Mouse (Mus musculus) inflammation-experienced regulatory T-cells, adult 6 months (primary cell): ENCODE results near the gene Rasip1. TPM values are rescaled to one million over a fixed set of nuclear protein-coding genes. Genes with fewer than 3 reads are reported as not detected.

Experiments
- ATAC-seq: one replicate; pipeline ENCODE4 v1.8.0; 2017
- polyA plus RNA-seq, 3 experiments: library from polyadenylated mRNA; unstranded; fragments of 100-300 nt; shearing (Covaris generic); gene quantifications; one replicate each; pipeline ENCODE4 v1.2.1; 2017

The Rasip1 gene
- polyA plus RNA-seq, 3 experiments from 2014 or later: 0.17 TPM; not detected in 2

DNA sequence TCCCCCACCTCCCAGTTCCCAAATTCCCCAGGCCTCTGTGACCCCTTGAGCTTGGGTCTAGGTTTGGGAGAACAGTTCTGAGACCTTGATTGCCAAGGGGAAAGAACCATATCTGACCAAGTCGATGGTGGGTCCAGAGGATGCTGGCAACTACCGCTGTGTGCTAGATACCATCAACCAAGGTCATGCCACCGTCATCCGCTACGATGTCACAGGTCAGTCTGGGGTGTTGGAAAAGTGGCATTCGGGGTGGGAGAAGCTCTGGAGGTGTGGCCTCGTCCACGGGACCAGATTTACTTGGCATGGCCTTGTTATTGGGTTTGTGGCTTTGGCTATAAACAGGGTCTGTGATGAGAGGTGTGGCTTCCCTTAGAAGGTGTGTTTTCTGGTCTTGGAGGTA, 1.8 kb upstream of the Rasip1 start:
- ATAC-seq: no peak

DNA sequence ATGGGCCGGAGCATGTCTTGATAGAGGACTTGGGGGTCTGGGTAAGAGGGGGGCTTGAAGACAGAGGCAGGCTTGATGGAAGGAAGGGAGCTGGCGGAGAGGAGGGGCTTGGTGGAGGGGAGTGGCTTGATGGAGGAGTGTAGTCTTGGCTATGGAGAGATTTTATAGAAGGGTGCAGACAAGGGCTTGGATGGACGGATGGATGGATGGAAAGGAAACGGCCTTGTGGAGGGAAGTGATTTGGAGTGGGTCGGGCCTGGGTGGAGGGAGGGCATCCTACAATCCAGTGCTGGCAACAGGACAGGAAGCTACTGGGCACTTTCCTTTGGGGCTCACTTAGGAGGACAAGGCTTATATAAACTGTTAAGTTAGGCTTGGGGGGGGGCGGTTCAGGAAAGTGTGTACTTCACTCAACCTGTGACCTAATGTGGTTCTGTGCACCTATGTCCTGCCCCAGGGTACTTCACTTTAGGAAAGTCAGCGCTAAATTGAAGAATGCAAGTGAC, 664 bp upstream of the Rasip1 start:
- no peak for ATAC-seq

- ATAC-seq: peak; percentile 75
Observed at GRCm38 (mm10) chr7:45628364-45629294, 1.3 kb downstream of the Rasip1 start.

DNA sequence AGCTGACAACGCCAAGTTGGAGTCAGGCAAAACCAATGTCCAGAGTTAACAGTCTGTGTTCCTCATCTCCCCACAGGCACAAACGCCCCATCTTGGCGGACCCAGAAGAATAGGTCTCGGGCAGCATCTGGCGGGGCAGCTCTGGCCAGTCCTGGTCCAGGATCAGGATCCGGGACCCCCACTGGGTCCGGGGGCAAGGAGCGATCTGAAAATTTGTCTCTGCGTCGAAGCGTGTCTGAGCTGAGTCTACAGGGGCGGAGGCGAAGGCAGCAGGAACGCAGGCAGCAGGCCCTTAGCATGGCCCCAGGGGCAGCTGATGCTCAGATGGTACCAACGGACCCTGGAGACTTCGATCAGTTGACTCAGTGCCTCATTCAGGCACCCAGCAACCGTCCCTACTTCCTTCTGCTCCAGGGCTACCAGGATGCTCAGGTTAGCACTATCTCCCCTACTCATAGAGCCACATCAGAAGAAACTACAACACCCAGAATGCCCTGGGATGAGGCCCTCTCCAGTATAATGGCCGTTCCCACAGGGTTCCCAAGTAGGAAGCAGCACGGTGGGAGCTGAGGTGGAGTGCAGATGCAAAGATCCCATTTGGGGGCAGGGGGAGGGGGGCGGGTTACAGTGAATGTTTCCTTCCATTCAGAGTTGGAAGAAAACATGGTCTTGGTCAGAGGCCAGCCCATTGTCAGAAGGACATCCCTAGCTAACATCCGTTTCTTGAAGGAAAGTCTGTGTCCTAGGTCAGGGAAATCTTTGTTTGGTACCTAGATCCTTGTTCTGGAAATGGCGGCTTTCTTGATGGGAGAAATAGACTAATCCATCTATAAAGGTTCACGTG, 3.0 kb downstream of the Rasip1 start:
- no peak for ATAC-seq

- ATAC-seq: no peak
Observed at GRCm38 (mm10) chr7:45632499-45632898, 5.2 kb downstream of the Rasip1 start.

DNA sequence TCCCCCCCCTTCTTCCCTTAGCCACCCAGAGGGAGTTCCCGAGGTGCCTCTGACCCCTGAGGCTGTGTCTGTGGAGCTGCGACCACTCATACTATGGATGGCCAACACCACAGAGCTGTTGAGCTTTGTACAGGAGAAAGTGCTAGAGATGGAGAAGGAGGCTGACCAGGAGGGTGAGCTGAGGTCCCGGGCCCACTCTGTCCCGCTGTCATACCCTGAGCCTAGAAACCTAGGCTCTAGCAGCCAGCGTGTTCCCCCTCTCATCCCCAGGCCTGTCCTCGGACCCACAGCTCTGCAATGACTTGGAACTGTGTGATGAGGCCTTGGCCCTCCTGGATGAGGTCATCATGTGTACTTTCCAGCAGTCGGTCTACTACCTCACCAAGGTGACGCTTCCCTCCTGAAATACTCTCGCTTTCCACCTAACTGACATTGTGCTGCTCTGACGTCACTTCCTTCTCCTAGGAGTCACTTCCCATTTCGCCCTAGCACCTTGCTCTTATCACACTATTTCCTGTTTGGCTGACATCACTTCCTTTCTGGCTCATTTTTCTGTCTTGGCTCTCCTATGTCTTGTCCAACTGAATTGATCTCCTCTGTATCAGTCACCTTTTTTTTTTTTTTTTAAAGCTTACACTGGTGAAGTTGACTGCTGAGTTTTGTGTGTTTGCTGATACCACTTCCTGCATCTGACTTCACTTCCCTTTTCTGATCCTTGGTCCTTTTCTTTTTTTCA, 7.8 kb downstream of the Rasip1 start:
- ATAC-seq: peak; percentile 43

DNA sequence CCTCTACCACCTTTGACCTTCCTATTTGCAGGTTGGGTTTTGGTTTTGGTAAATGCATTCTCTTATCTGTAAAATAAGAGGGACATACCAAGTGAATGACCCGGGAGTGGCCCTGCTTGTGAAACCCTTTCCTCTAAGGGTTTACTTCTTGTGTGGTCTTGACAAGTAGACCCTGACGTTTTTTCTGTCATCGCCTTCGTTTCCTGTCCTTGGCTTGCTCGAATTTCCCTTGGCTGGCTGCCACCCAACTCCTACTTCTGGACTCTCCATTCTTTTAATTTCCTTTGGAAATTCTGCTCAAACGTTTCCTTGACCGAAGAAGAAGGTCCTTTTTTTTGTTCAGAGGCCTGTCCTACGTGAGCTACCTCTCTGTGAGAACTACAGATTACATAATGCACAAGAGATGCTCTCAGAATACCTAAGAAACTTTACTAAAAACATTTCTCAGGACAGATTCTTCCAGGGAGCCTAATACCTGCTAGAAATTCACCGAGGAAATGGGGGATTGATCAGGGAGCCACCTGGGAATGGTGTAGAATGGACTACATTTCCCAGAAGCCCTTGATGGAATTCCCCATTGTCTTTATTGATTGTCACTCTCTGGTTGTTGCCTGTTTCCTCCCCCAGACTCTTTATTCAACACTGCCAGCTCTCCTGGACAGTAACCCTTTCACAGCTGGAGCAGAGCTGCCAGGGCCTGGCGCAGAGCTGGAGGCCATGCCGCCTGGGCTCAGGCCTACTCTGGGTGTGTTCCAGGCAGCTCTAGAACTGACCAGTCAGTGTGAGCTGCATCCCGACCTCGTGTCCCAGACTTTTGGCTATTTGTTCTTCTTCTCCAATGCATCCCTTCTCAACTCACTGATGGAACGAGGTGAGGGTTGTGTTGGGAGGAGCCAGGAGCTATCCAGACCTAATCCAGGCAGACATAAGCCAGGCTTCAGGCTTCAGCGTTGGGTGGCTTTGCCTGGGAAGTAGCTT, 8.7 kb downstream of the Rasip1 start:
- no peak for ATAC-seq

DNA sequence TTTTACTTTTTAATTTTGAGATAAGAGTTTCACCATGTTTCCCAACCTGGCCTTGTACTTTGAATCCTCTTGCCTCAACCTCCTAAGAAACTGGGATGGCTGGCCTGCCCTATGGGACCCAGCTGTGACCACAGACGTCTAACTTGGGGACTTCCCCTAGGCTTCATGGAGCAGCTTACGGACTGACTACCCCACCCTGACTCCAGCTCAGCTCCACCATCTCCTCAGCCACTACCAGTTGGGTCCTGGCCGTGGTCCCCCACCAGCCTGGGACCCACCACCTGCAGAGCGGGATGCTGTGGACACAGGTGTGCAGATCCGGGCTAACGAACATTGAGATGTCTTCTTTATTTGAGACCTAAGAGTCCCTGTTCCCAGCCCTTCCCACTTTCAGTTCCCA, 10.4 kb downstream of the Rasip1 start:
- ATAC-seq: no peak

DNA sequence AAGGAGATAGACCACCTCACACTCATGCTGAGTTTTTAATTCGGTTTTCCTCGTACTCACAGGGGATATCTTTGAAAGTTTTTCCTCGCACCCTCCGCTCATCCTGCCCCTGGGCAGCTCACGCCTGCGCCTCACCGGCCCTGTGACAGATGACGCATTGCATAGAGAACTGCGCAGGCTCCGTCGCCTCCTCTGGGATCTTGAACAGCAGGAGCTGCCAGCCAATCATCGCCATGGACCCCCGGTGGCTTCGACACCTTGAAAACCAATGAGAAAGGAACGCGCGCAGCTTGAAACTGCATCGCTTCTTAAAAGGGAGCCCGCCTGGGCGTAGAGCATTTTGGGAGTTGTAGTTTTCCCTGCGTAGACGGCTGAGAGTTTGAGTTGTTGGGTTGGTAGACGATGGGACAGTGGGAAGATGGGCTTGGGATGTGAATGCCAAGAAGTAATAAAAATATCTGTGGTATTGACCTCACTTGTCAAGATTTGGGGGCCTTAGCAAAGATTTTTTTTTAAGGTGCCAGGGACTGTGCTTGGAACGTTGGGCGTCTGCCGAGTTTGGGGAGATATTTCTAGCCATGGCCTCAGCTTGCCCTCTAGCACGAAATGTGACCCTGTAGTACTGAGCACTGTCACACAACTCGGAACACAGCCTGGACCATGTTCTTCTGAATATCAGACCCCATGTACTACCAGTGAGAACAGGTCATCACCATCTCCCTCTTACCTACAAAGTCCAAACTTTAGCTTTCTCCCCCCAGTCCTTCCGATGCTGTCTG, 11.5 kb downstream of the Rasip1 start:
- no peak for ATAC-seq

DNA sequence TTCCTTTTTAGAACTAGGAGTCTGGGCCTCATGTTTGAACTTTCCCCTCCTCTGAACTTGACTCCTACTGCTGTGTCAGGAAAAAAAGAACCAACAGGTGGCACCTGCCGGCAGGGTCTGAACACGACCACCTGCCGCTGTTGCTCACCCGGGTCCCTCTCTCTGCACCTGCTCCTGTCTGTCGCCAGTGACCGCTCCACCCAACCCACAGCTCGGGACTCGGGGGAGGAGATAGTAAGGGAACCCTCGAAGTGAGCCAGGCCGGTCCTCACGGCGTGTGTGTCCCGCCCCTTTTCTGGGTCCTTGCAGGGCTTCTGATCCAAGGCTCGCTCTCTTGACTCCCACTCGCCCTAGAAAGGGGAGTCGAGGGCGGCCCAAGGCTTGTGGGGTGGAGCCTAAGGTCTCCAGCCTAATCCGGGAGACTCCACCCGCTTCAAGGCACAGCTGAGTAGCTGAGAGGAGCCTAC, 12.3 kb downstream of the Rasip1 start, which contains the start of gene Mamstr:
Mamstr (plus strand) TSS at position 417 of the 467 bp plus-strand sequence.
- ATAC-seq: no peak

GRCm38 (mm10) chr7:45640191-45640957, 13.1 kb downstream of the Rasip1 start:
- no peak for ATAC-seq

DNA sequence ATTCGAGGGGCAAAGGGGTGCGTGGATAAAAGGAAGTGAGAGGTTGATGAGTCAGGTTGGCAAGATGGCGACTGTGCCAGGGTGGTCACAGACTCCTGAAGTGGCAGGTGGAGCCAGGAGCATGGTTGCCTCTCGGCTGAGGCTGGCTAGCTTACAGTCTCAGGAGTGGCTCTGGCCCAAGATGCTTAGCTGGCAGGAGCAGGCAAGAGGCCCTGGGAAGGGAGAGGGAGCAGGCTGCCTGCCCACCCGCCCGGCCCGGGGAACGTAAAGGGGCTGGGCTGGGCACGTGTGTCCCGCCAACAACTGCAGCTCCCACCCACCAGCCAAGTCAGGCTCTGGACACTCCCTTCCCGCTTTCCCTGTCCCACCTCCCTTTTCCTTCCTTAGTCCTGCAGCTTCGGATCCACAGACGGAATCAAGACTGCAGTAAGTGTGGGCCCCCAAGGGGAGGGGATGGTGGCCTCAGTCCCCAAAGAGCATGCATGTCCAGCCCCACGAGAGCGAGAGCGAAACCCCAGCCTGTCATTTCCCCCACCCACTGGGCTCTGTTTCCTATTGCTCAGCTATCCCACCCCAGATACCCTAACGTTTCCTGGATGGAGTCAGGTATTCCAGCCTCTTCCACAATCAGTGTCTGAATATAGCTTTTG, 14.2 kb downstream of the Rasip1 start:
- ATAC-seq: no peak

GRCm38 (mm10) chr7:45642083-45642482, 14.8 kb downstream of the Rasip1 start:
- no peak for ATAC-seq

- ATAC-seq: no peak
Observed at GRCm38 (mm10) chr7:45642503-45643255, 15.4 kb downstream of the Rasip1 start.

DNA sequence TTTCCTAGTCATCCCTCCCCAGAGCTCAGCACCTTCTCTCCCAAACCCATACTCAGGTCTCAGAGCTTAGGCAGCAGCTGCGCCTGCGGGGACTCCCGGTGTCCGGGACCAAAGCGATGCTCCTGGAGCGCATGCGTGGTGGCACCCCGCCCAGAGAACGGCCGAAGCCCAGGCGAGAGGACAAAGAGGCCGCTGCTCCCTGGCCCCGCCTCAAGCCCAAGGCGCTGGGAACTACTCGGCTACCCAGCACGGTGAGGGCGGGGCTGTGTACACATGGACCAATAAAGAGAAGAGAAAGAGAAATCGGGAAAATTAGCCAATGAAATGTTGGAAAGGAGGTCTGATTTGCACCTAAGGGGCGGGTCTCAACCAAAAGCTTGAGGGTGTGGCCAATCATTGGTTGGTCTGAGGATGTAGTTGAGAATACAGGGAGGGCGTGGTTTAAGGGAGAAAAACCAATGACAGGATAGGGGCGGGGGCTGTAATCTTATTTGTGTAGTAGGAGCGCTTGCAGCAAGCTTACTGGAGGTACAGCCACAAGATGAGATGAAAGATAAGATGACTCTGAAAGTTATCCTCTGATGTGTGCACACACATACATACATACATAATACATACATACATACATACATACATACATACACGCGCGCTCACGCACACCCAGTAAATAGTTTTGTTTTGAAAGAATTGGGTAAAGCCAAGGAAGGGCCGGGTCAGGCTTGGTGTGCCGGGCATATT, 16.3 kb downstream of the Rasip1 start:
- peak; percentile 97 for ATAC-seq

DNA sequence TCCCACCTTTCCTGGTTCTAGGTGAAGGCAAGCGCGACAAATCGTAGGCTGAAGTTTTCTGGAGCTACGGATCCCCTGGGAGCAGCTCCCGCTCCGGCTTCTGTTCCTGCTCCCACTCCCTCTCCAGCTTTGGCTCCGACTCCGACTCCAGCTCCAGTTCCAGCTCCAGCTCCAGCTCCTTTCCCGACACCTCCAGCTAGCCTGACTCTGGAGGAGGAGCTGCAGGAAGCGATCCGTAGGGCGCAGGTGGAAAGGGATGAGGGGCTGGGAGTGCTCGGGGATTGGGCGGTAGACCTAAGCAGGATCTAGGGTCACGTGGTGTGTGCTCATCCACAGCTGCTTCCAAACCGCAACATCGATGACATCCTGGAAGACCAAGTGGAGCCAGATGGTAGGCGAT, 16.9 kb downstream of the Rasip1 start:
- no peak for ATAC-seq

DNA sequence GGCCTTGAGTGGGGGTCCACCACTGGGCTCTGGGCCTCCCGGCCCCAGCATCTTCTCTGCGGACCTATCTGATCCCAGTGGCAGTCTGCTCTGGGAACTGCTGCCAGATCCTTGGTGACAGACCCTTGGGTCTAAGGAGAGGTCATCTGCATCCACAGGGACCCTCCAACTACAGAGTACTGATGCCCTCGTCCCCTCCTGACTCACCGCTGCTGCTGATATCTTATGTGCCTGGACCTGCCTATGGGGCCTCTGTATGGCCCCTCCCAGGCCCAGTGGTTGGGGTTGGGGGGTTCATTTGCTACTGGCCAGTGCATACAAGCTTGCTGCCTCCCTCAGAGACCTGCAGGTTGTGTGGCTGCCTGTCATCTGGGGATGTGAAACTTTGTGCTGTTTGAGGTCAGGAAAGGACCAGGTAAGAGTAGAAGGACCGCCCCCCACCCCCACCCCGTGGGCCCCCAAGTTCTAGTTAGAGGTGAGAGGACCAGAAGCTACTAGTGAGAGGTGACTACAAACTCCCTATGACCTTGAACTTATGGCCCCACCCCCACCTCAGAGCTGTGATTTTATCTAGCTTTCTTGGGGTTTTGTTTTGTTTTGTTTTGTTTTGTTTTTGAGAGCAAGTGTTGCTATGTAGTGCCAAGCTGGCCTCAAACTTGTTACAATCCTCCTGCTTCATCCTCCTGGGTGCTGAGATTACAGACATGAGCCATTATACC, 17.7 kb downstream of the Rasip1 start:
- ATAC-seq: no peak
